In the genomic region with DNA sequence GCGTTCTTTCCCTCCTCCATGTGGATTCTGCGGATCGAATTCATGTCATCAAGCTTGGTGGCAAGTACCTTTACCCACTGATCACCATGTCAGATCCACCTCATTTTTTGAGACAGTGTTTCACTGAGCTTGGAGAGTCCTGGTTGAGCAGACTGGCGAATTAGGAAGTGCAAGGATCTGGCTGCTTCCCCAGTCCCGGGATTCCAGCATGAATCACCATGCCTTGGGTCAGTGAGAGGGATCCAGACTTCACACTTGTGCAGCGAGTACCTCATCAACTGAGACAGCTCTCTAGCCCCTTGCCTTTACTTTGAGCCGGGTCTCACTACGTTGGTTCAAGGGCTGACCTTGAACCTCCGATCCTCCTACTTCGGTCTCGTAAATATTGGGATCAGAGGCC, we compare ENCODE assay signal across 13 mouse cellular contexts. TPM values are rescaled to one million over a fixed set of nuclear protein-coding genes. Genes with fewer than 3 reads are reported as not detected.
"Had no signal": no experiment of that assay in that cellular context is flagged by ENCODE, and none has a peak within 500 bp of the region (broad histone marks: within the 10 kb centered on the region; RNA-seq: fewer than 3 reads in every experiment).

No protein-coding gene starts in this region.

- DNase-seq: lung, adult 2 months; lung, postnatal 14 days; lung, postnatal 36 days; right cerebral cortex, postnatal 14 days; thymus, adult 2 months; thymus, postnatal 25 days; thymus, postnatal 4 days had no signal

- ATAC-seq: lung, postnatal 0 days; midbrain, embryonic 13.5 days; midbrain, embryonic 15.5 days had no signal

RNA-seq across cellular contexts. Expression of gene Sox8, which starts 19.2 kb away (rescaled TPM):
- total RNA-seq: megakaryocyte progenitor cell, adult 5-6 weeks; neutrophil, adult 5-6 weeks had no signal

RNA-seq across cellular contexts. Expression of gene Sstr5, which starts 54.2 kb away (rescaled TPM):
- total RNA-seq: megakaryocyte progenitor cell, adult 5-6 weeks; monocyte, adult 5-6 weeks; neutrophil, adult 5-6 weeks had no signal
